Mouse (Mus musculus): ENCODE data around the gene Gm14443. TPM values are rescaled to one million over a fixed set of nuclear protein-coding genes. Genes with fewer than 3 reads are reported as not detected.

The Gm14443 gene
- 0.35 and 0.47 TPM in 2 replicates for polyA plus RNA-seq (2021; fragmentation: Nextera tagmentation)
- long read RNA-seq, experiment 1, partial matches to known transcripts, result 4 of 4 reads
- long read RNA-seq, experiment 1, other reads (novel, unspliced or antisense), result 0 of 4 reads
- long read RNA-seq, experiment 2, partial matches to known transcripts, result 0 of 1 reads
- long read RNA-seq, experiment 2, other reads (novel, unspliced or antisense), result 1 of 1 reads

GRCm38 (mm10) chr2:175175401-175176180 is at the start of gene Gm14443:
Gm14443 (minus strand) TSS chr2:175175871.

DNA sequence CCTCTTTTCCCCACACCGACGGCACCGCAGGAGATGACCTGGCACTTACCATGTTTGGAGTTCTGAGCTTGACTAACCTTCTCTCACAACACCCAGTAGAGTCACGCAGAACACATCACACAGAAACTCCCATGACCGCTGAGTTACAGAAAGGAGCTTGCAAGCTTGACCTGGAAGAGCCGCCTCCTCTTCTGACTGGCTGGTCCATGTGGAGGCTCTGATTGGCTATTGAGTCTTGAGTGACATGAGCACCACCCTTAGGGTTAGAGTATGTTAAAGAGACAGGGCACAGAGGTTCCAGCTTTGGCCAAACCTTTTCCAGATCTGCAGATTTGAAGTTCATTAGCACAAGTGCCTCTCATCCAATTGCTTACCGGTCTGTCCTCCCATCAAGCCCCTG is 31.1 kb upstream of the Gm14443 start, which contains the start of gene Gm14391:
Gm14391 (minus strand) TSS at position 186 of the 400 bp plus-strand sequence.

DNA sequence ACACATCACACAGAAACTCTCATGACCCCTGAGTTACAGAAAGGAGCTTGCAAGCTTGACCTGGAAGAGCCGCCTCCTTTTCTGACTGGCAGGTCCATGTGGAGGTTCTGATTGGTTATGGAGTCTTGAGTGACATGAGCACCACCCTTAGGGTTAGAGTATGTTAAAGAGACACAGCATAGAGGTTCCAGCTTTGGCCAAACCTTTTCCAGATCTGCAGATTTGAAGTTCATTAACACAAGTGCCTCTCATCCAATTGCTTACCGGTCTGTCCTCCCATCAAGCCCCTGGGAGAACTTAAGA is 33.7 kb downstream of the Gm14443 start, which contains the start of gene Gm14399:
Gm14399 (minus strand) TSS at position 20 of the 303 bp plus-strand sequence.

Other genes with a start within 250 kb of the Gm14443 start
- gene Gm14444, start 165.6 kb downstream of the Gm14443 start, polyA plus RNA-seq (2021; fragmentation: Nextera tagmentation), result 0.22 TPM in 1 of 2 replicates, not detected in the other
- 0.64 and 1.3 TPM in 2 replicates for gene Gm14393, start 108.1 kb downstream of the Gm14443 start, polyA plus RNA-seq (2021; fragmentation: Nextera tagmentation)
- gene Gm14399, start 33.9 kb downstream of the Gm14443 start, polyA plus RNA-seq (2021; fragmentation: Nextera tagmentation), result 9.0 and 13.9 TPM in 2 replicates
- 2.0 and 15.8 TPM in 2 replicates for gene Gm14391, start 31.0 kb upstream of the Gm14443 start, polyA plus RNA-seq (2021; fragmentation: Nextera tagmentation)
- gene Gm14440, start 99.3 kb upstream of the Gm14443 start, polyA plus RNA-seq (2021; fragmentation: Nextera tagmentation), result not detected in 2 replicates
- 7.9 and 11.0 TPM in 2 replicates for gene Gm4631, start 162.3 kb upstream of the Gm14443 start, polyA plus RNA-seq (2021; fragmentation: Nextera tagmentation)
- 7.7 and 8.1 TPM in 2 replicates for gene Zfp968, start 196.6 kb upstream of the Gm14443 start, polyA plus RNA-seq (2021; fragmentation: Nextera tagmentation)